Mouse (Mus musculus) limb, embryonic 10.5 days (tissue): Measurements from ENCODE around the gene Sipa1l3. TPM values are rescaled to one million over a fixed set of nuclear protein-coding genes. Genes with fewer than 3 reads are reported as not detected.

ENCODE experiments used
- DNase-seq: peaks from one replicate; pipeline ENCODE4 v3.0.0-alpha.2; 2017; ENCODE audit warnings: low spot score
- H3K27ac ChIP-seq: fragments of 300-500 bp; sonication (generic); 2 replicates; pipeline ENCODE4 v1.5.1; 2016; ENCODE audit warnings: mild to moderate bottlenecking
- H3K27me3 ChIP-seq: fragments of 300-500 bp; sonication (generic); 2 replicates; pipeline ENCODE4 v1.6.1; 2016; ENCODE audit warnings: low read depth, mild to moderate bottlenecking; ENCODE audit not compliant: poor library complexity, severe bottlenecking
- H3K36me3 ChIP-seq: fragments of 300-500 bp; sonication (generic); 2 replicates; pipeline ENCODE4 v1.6.1; 2016; ENCODE audit warnings: mild to moderate bottlenecking, moderate library complexity
- H3K4me1 ChIP-seq: fragments of 300-500 bp; sonication (generic); 2 replicates; pipeline ENCODE4 v1.6.1; 2016
- H3K4me3 ChIP-seq: fragments of 300-500 bp; sonication (generic); 2 replicates; pipeline ENCODE4 v1.5.1; 2016; ENCODE audit warnings: mild to moderate bottlenecking, moderate library complexity
- H3K9me3 ChIP-seq: fragments of 300-500 bp; sonication (generic); replicated peaks from 2 replicates; pipeline ENCODE4 v1.6.1; 2016; ENCODE audit warnings: mild to moderate bottlenecking
- WGBS: fragments of 180-500 bp; shearing (Covaris S2); methylation state at CpG from one replicate; pipeline ENCODE4 v1.1.7; 2016; 5-methylcytosine and 5-hydroxymethylcytosine counted together
- polyA plus RNA-seq: library from polyadenylated mRNA; unstranded; fragments of >200 nt; fragmentation: Nextera tagmentation; extraction: Ambion mirVana; gene quantifications from 2 replicates; pipeline ENCODE4 v1.2.1, GENCODE M21; 2016

Sipa1l3 gene
- polyA plus RNA-seq: 12.6 and 13.4 TPM in 2 replicates

GRCm38 (mm10) chr7:29518421-29519210 is at the start of gene Sipa1l3:
Gene Sipa1l3 (minus strand): TSS chr7:29518641.
- no peaks in the 10 kb centered on the region for H3K27me3 ChIP-seq
- peak within 1 kb of the TSS; percentile 92 for H3K27ac ChIP-seq
- H3K9me3 ChIP-seq: no peaks in the 10 kb centered on the region
- under 1% methylated on average over 88 of the region's 88 CpGs for WGBS
- peaks cover 42% of the 10 kb centered on the region for H3K4me1 ChIP-seq
- DNase-seq: peak; percentile 96
- no peaks in the 10 kb centered on the region for H3K36me3 ChIP-seq
- peak within 1 kb of the TSS; percentile 93 for H3K4me3 ChIP-seq

GRCm38 (mm10) chr7:29563006-29563405 is 44.6 kb upstream of the Sipa1l3 start:
- DNase-seq: no peak
- Histone ChIP-seq H3K4me1 (no peaks in the 10 kb centered on the region), H3K27me3 (no peaks in the 10 kb centered on the region), H3K9me3 (no peaks in the 10 kb centered on the region), H3K36me3 (no peaks in the 10 kb centered on the region), H3K27ac (no peak overlapping the region), H3K4me3 (no peak overlapping the region)
- WGBS: 91% methylated on average over 10 of the region's 10 CpGs

- 83% methylated on average over 9 of the region's 9 CpGs for WGBS
- no peaks in the 10 kb centered on the region for H3K4me1 ChIP-seq
- H3K27ac ChIP-seq: no peak overlapping the region
- no peak overlapping the region for H3K4me3 ChIP-seq
- H3K9me3 ChIP-seq: no peaks in the 10 kb centered on the region
- no peaks in the 10 kb centered on the region for H3K36me3 ChIP-seq
- no peak for DNase-seq
- no peaks in the 10 kb centered on the region for H3K27me3 ChIP-seq
These were observed 42.6 kb upstream of the Sipa1l3 start for GRCm38 (mm10) chr7:29561046-29561445.

- H3K9me3 ChIP-seq: no peaks in the 10 kb centered on the region
- no peak overlapping the region for H3K27ac ChIP-seq
- H3K4me1 ChIP-seq: no peaks in the 10 kb centered on the region
- H3K36me3 ChIP-seq: no peaks in the 10 kb centered on the region
- peak; percentile 37 for DNase-seq
- WGBS: 70% methylated on average over 4 of the region's 4 CpGs
- H3K4me3 ChIP-seq: no peak overlapping the region
- no peaks in the 10 kb centered on the region for H3K27me3 ChIP-seq
These were observed 40.8 kb upstream of the Sipa1l3 start for GRCm38 (mm10) chr7:29559290-29559689.

GRCm38 (mm10) chr7:29558744-29559143 is 40.3 kb upstream of the Sipa1l3 start:
- Histone ChIP-seq H3K4me3 (no peak overlapping the region), H3K27me3 (no peaks in the 10 kb centered on the region), H3K4me1 (no peaks in the 10 kb centered on the region), H3K36me3 (no peaks in the 10 kb centered on the region), H3K9me3 (no peaks in the 10 kb centered on the region), H3K27ac (no peak overlapping the region)
- DNase-seq: no peak
- 74% methylated on average over 1 of the region's 1 CpGs for WGBS

GRCm38 (mm10) chr7:29556283-29556682 is 37.8 kb upstream of the Sipa1l3 start:
- H3K4me1 ChIP-seq: no peaks in the 10 kb centered on the region
- no peaks in the 10 kb centered on the region for H3K9me3 ChIP-seq
- 78% methylated on average over 4 of the region's 4 CpGs for WGBS
- DNase-seq: no peak
- no peaks in the 10 kb centered on the region for H3K36me3 ChIP-seq
- H3K27ac ChIP-seq: no peak overlapping the region
- H3K4me3 ChIP-seq: no peak overlapping the region
- no peaks in the 10 kb centered on the region for H3K27me3 ChIP-seq

- H3K9me3 ChIP-seq: no peaks in the 10 kb centered on the region
- H3K36me3 ChIP-seq: no peaks in the 10 kb centered on the region
- peaks cover 5% of the 10 kb centered on the region for H3K4me1 ChIP-seq
- no peak overlapping the region for H3K27ac ChIP-seq
- 75% methylated on average over 5 of the region's 5 CpGs for WGBS
- no peak for DNase-seq
- H3K27me3 ChIP-seq: no peaks in the 10 kb centered on the region
- H3K4me3 ChIP-seq: no peak overlapping the region
These were observed 37.1 kb upstream of the Sipa1l3 start for GRCm38 (mm10) chr7:29555521-29555920.

GRCm38 (mm10) chr7:29555051-29555450 is 36.6 kb upstream of the Sipa1l3 start:
- no peak overlapping the region for H3K4me3 ChIP-seq
- H3K36me3 ChIP-seq: no peaks in the 10 kb centered on the region
- H3K27me3 ChIP-seq: no peaks in the 10 kb centered on the region
- DNase-seq: no peak
- 91% methylated on average over 13 of the region's 13 CpGs for WGBS
- no peaks in the 10 kb centered on the region for H3K9me3 ChIP-seq
- H3K27ac ChIP-seq: no peak overlapping the region
- peaks cover 10% of the 10 kb centered on the region for H3K4me1 ChIP-seq

GRCm38 (mm10) chr7:29550691-29551090 is 32.2 kb upstream of the Sipa1l3 start:
- DNase-seq: peak; percentile 53
- Histone ChIP-seq H3K4me1 (peaks cover 11% of the 10 kb centered on the region), H3K9me3 (no peaks in the 10 kb centered on the region), H3K36me3 (no peaks in the 10 kb centered on the region), H3K4me3 (no peak overlapping the region; the same call in 1 of the 2 replicates), H3K27me3 (no peaks in the 10 kb centered on the region), H3K27ac (peak overlapping the region; percentile 21; the same call in 1 of the 2 replicates)
- WGBS: 34% methylated on average over 3 of the region's 3 CpGs

GRCm38 (mm10) chr7:29541608-29542007 is 23.2 kb upstream of the Sipa1l3 start:
- DNase-seq: no peak
- no peaks in the 10 kb centered on the region for H3K9me3 ChIP-seq
- H3K27ac ChIP-seq: no peak overlapping the region
- no peaks in the 10 kb centered on the region for H3K4me1 ChIP-seq
- no peaks in the 10 kb centered on the region for H3K36me3 ChIP-seq
- H3K27me3 ChIP-seq: no peaks in the 10 kb centered on the region
- WGBS: 80% methylated on average over 4 of the region's 4 CpGs
- no peak overlapping the region for H3K4me3 ChIP-seq

GRCm38 (mm10) chr7:29541186-29541585 is 22.7 kb upstream of the Sipa1l3 start:
- Histone ChIP-seq H3K4me1 (no peaks in the 10 kb centered on the region), H3K27ac (no peak overlapping the region), H3K4me3 (no peak overlapping the region), H3K9me3 (no peaks in the 10 kb centered on the region), H3K36me3 (no peaks in the 10 kb centered on the region), H3K27me3 (no peaks in the 10 kb centered on the region)
- 88% methylated on average over 5 of the region's 5 CpGs for WGBS
- no peak for DNase-seq

GRCm38 (mm10) chr7:29540631-29541030 is 22.2 kb upstream of the Sipa1l3 start:
- Histone ChIP-seq H3K27ac (no peak overlapping the region), H3K27me3 (peaks cover 2% of the 10 kb centered on the region; the same call in 1 of the 2 replicates), H3K9me3 (no peaks in the 10 kb centered on the region), H3K4me1 (no peaks in the 10 kb centered on the region), H3K4me3 (no peak overlapping the region), H3K36me3 (no peaks in the 10 kb centered on the region)
- WGBS: 91% methylated on average over 7 of the region's 7 CpGs
- DNase-seq: no peak

GRCm38 (mm10) chr7:29523700-29524099 is 5.3 kb upstream of the Sipa1l3 start:
- Histone ChIP-seq H3K4me3 (no peak overlapping the region), H3K27ac (no peak overlapping the region), H3K9me3 (no peaks in the 10 kb centered on the region), H3K4me1 (peaks cover 8% of the 10 kb centered on the region), H3K36me3 (no peaks in the 10 kb centered on the region), H3K27me3 (no peaks in the 10 kb centered on the region)
- 5% methylated on average over 5 of the region's 5 CpGs for WGBS
- peak; percentile 80 for DNase-seq
